Mouse (Mus musculus): ENCODE results near the gene Defb29. TPM values are rescaled to one million over a fixed set of nuclear protein-coding genes. Genes with fewer than 3 reads are reported as not detected.

Defb29 gene
- polyA plus RNA-seq, 1 experiment from 2014 or later: not detected

- H3K27me3 ChIP-seq (ENCODE audit: control insufficient read depth, insufficient read depth, low read length): no peaks in the 10 kb centered on the region
- no peak overlapping the region for H3K4me2 ChIP-seq (replicated peaks; ENCODE audit: low read depth, low read length)
- H3K27ac ChIP-seq (ENCODE audit: low read depth, low read length): no peak overlapping the region
- DNase-seq (ENCODE audit: low spot score) (no peak), ATAC-seq (ENCODE audit: low FRiP score) (no peak)
- no peaks in the 10 kb centered on the region for H3K36me3 ChIP-seq (ENCODE audit: control insufficient read depth, insufficient read depth, low read length)
- 88% methylated on average over 9 of the region's 9 CpGs for WGBS
- no peak overlapping the region for H3K4me3 ChIP-seq (ENCODE audit: low read depth, low read length)
- H3K9me3 ChIP-seq (ENCODE audit: control insufficient read depth, low read length): no peaks in the 10 kb centered on the region
- H3K9ac ChIP-seq (ENCODE audit: low read depth, low read length): no peak overlapping the region
- no peaks in the 10 kb centered on the region for H3K4me1 ChIP-seq (replicated peaks; ENCODE audit: control insufficient read depth, insufficient read depth, low read length)
These were observed 2.1 kb upstream of the Defb29 start for GRCm38 (mm10) chr2:152541979-152542378.

- Histone ChIP-seq H3K4me3 (ENCODE audit: low read depth, low read length) (no peak within 1 kb of the TSS), H3K27me3 (ENCODE audit: control insufficient read depth, insufficient read depth, low read length) (no peaks in the 10 kb centered on the region), H3K27ac (ENCODE audit: low read depth, low read length) (no peak within 1 kb of the TSS), H3K36me3 (ENCODE audit: control insufficient read depth, insufficient read depth, low read length) (no peaks in the 10 kb centered on the region), H3K4me2 (replicated peaks; ENCODE audit: low read depth, low read length) (no peak within 1 kb of the TSS), H3K9ac (ENCODE audit: low read depth, low read length) (no peak within 1 kb of the TSS), H3K9me3 (ENCODE audit: control insufficient read depth, low read length) (no peaks in the 10 kb centered on the region), H3K4me1 (replicated peaks; ENCODE audit: control insufficient read depth, insufficient read depth, low read length) (no peaks in the 10 kb centered on the region)
- ATAC-seq (ENCODE audit: low FRiP score): no peak
- no peak for DNase-seq (ENCODE audit: low spot score)
- WGBS: 77% methylated on average over 4 of the region's 4 CpGs
These were observed 21.9 kb downstream of the Defb29 start, which contains the start of gene Defb28 for GRCm38 (mm10) chr2:152517981-152518380. Gene Defb28, plus strand, starts transcription at chr2:152518255.

- ATAC-seq (ENCODE audit: low FRiP score): no peak
- no peaks in the 10 kb centered on the region for H3K27me3 ChIP-seq (ENCODE audit: control insufficient read depth, insufficient read depth, low read length)
- H3K4me2 ChIP-seq (replicated peaks; ENCODE audit: low read depth, low read length): no peak overlapping the region
- H3K9me3 ChIP-seq (ENCODE audit: control insufficient read depth, low read length): no peaks in the 10 kb centered on the region
- H3K4me3 ChIP-seq (ENCODE audit: low read depth, low read length): no peak overlapping the region
- H3K9ac ChIP-seq (ENCODE audit: low read depth, low read length): no peak overlapping the region
- DNase-seq (ENCODE audit: low spot score): no peak
- no peaks in the 10 kb centered on the region for H3K36me3 ChIP-seq (ENCODE audit: control insufficient read depth, insufficient read depth, low read length)
- 84% methylated on average over 4 of the region's 4 CpGs for WGBS
- H3K4me1 ChIP-seq (replicated peaks; ENCODE audit: control insufficient read depth, insufficient read depth, low read length): no peaks in the 10 kb centered on the region
- no peak overlapping the region for H3K27ac ChIP-seq (ENCODE audit: low read depth, low read length)
These were observed 23.8 kb downstream of the Defb29 start for GRCm38 (mm10) chr2:152516084-152516483.

DNA sequence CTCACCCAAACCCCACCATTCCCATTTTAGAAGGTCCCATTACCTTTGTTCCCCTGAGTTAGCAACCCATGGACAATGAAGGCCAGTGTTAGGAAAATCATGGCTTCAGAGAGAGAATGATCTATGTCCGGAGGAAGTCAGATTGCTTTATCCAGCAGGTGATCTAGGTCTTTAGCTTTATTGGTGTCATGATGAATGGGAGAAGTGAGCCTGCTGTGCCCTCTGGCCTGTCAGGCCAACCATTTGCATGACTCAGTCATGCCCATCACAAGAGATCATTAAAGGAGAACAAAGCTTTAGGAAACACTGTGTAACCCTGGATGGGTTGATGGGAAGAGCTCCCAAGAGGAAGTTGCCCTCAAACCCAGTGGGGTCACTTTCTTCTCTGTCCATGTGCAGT lies 28.3 kb downstream of the Defb29 start, which contains the start of gene Defb26:
TSS of gene Defb26 (minus strand) at position 101 of the 400 bp plus-strand sequence.
- WGBS: 50% methylated on average over 1 of the region's 1 CpGs
- ATAC-seq (ENCODE audit: low FRiP score): no peak

GRCm38 (mm10) chr2:152503950-152504349 lies 35.9 kb downstream of the Defb29 start:
- Histone ChIP-seq H3K27ac (ENCODE audit: low read depth, low read length) (no peak overlapping the region), H3K4me2 (replicated peaks; ENCODE audit: low read depth, low read length) (no peak overlapping the region), H3K9me3 (ENCODE audit: control insufficient read depth, low read length) (no peaks in the 10 kb centered on the region), H3K27me3 (ENCODE audit: control insufficient read depth, insufficient read depth, low read length) (no peaks in the 10 kb centered on the region), H3K4me1 (replicated peaks; ENCODE audit: control insufficient read depth, insufficient read depth, low read length) (no peaks in the 10 kb centered on the region), H3K9ac (ENCODE audit: low read depth, low read length) (no peak overlapping the region), H3K4me3 (ENCODE audit: low read depth, low read length) (no peak overlapping the region), H3K36me3 (ENCODE audit: control insufficient read depth, insufficient read depth, low read length) (no peaks in the 10 kb centered on the region)
- no peak for DNase-seq (ENCODE audit: low spot score)
- ATAC-seq (ENCODE audit: low FRiP score): no peak
- WGBS: 89% methylated on average over 2 of the region's 2 CpGs

More for the DNA sequence above, 28.3 kb downstream of the Defb29 start, which contains the start of gene Defb26:
- H3K4me2 ChIP-seq (replicated peaks; ENCODE audit: low read depth, low read length): no peak within 1 kb of the TSS
- no peak within 1 kb of the TSS for H3K27ac ChIP-seq (ENCODE audit: low read depth, low read length)
- no peak within 1 kb of the TSS for H3K4me3 ChIP-seq (ENCODE audit: low read depth, low read length)
- no peak within 1 kb of the TSS for H3K9ac ChIP-seq (ENCODE audit: low read depth, low read length)
- H3K9me3 ChIP-seq (ENCODE audit: control insufficient read depth, low read length): no peaks in the 10 kb centered on the region
- DNase-seq (ENCODE audit: low spot score): no peak
- H3K27me3 ChIP-seq (ENCODE audit: control insufficient read depth, insufficient read depth, low read length): no peaks in the 10 kb centered on the region
- H3K36me3 ChIP-seq (ENCODE audit: control insufficient read depth, insufficient read depth, low read length): no peaks in the 10 kb centered on the region
- no peaks in the 10 kb centered on the region for H3K4me1 ChIP-seq (replicated peaks; ENCODE audit: control insufficient read depth, insufficient read depth, low read length)

- Histone ChIP-seq H3K9me3 (ENCODE audit: control insufficient read depth, low read length) (no peaks in the 10 kb centered on the region), H3K27me3 (ENCODE audit: control insufficient read depth, insufficient read depth, low read length) (no peaks in the 10 kb centered on the region), H3K9ac (ENCODE audit: low read depth, low read length) (no peak overlapping the region), H3K4me3 (ENCODE audit: low read depth, low read length) (no peak overlapping the region), H3K4me2 (replicated peaks; ENCODE audit: low read depth, low read length) (no peak overlapping the region), H3K36me3 (ENCODE audit: control insufficient read depth, insufficient read depth, low read length) (no peaks in the 10 kb centered on the region), H3K27ac (ENCODE audit: low read depth, low read length) (no peak overlapping the region), H3K4me1 (replicated peaks; ENCODE audit: control insufficient read depth, insufficient read depth, low read length) (no peaks in the 10 kb centered on the region)
- 82% methylated on average over 6 of the region's 6 CpGs for WGBS
- DNase-seq (ENCODE audit: low spot score): no peak
- no peak for ATAC-seq (ENCODE audit: low FRiP score)
These were observed 39.1 kb downstream of the Defb29 start for GRCm38 (mm10) chr2:152500863-152501229.

GRCm38 (mm10) chr2:152500204-152500862 lies 39.6 kb downstream of the Defb29 start:
- Histone ChIP-seq H3K9me3 (ENCODE audit: control insufficient read depth, low read length) (no peaks in the 10 kb centered on the region), H3K4me2 (replicated peaks; ENCODE audit: low read depth, low read length) (no peak overlapping the region), H3K27ac (ENCODE audit: low read depth, low read length) (no peak overlapping the region), H3K36me3 (ENCODE audit: control insufficient read depth, insufficient read depth, low read length) (no peaks in the 10 kb centered on the region), H3K27me3 (ENCODE audit: control insufficient read depth, insufficient read depth, low read length) (no peaks in the 10 kb centered on the region), H3K9ac (ENCODE audit: low read depth, low read length) (no peak overlapping the region), H3K4me3 (ENCODE audit: low read depth, low read length) (no peak overlapping the region), H3K4me1 (replicated peaks; ENCODE audit: control insufficient read depth, insufficient read depth, low read length) (no peaks in the 10 kb centered on the region)
- DNase-seq (ENCODE audit: low spot score) (no peak), ATAC-seq (ENCODE audit: low FRiP score) (no peak)
- 82% methylated on average over 7 of the region's 7 CpGs for WGBS

- no peaks in the 10 kb centered on the region for H3K36me3 ChIP-seq (ENCODE audit: control insufficient read depth, insufficient read depth, low read length)
- no peak overlapping the region for H3K27ac ChIP-seq (ENCODE audit: low read depth, low read length)
- no peak overlapping the region for H3K4me3 ChIP-seq (ENCODE audit: low read depth, low read length)
- WGBS: 84% methylated on average over 6 of the region's 6 CpGs
- no peak for ATAC-seq (ENCODE audit: low FRiP score)
- no peak overlapping the region for H3K4me2 ChIP-seq (replicated peaks; ENCODE audit: low read depth, low read length)
- H3K27me3 ChIP-seq (ENCODE audit: control insufficient read depth, insufficient read depth, low read length): no peaks in the 10 kb centered on the region
- H3K4me1 ChIP-seq (replicated peaks; ENCODE audit: control insufficient read depth, insufficient read depth, low read length): no peaks in the 10 kb centered on the region
- no peaks in the 10 kb centered on the region for H3K9me3 ChIP-seq (ENCODE audit: control insufficient read depth, low read length)
- no peak overlapping the region for H3K9ac ChIP-seq (ENCODE audit: low read depth, low read length)
- DNase-seq (ENCODE audit: low spot score): no peak
These were observed 41.9 kb downstream of the Defb29 start for GRCm38 (mm10) chr2:152498020-152498419.

GRCm38 (mm10) chr2:152493151-152493550 lies 46.7 kb downstream of the Defb29 start:
- H3K9me3 ChIP-seq (ENCODE audit: control insufficient read depth, low read length): no peaks in the 10 kb centered on the region
- no peaks in the 10 kb centered on the region for H3K27me3 ChIP-seq (ENCODE audit: control insufficient read depth, insufficient read depth, low read length)
- no peak overlapping the region for H3K27ac ChIP-seq (ENCODE audit: low read depth, low read length)
- H3K4me1 ChIP-seq (replicated peaks; ENCODE audit: control insufficient read depth, insufficient read depth, low read length): no peaks in the 10 kb centered on the region
- WGBS: 77% methylated on average over 6 of the region's 6 CpGs
- no peak overlapping the region for H3K4me3 ChIP-seq (ENCODE audit: low read depth, low read length)
- ATAC-seq (ENCODE audit: low FRiP score) (no peak), DNase-seq (ENCODE audit: low spot score) (no peak)
- H3K9ac ChIP-seq (ENCODE audit: low read depth, low read length): no peak overlapping the region
- no peak overlapping the region for H3K4me2 ChIP-seq (replicated peaks; ENCODE audit: low read depth, low read length)
- no peaks in the 10 kb centered on the region for H3K36me3 ChIP-seq (ENCODE audit: control insufficient read depth, insufficient read depth, low read length)
